Mouse (Mus musculus) left cerebral cortex, postnatal 36 days (tissue): Measurements from ENCODE around the gene Sfrp4. TPM values are rescaled to one million over a fixed set of nuclear protein-coding genes. Genes with fewer than 3 reads are reported as not detected.
"Not testable (repeated sequence)": the region's sequence is repeated elsewhere in the genome, so short reads cannot be mapped to it uniquely, and the experiment has no call there.

ENCODE experiments used
- DNase-seq, 2 experiments: peaks; one replicate each; pipeline ENCODE4 v3.0.0; 2021 to 2022; ENCODE audit warnings: low spot score in 2 of 2, mixed read lengths in 1 of 2
- intact Hi-C: fragments of 180-260 bp; cut with DNase I; formaldehyde crosslinking; loops from one replicate; pipeline ENCODE4 v1.15.1; 2025
- total RNA-seq, 2 experiments: library from RNA; stranded (reverse); gene quantifications; 2 replicates each; pipeline ENCODE4 v1.2.3; 2021

Gene Sfrp4
- 1 to 10 TPM; 2.2 to 2.4 TPM for total RNA-seq

DNA sequence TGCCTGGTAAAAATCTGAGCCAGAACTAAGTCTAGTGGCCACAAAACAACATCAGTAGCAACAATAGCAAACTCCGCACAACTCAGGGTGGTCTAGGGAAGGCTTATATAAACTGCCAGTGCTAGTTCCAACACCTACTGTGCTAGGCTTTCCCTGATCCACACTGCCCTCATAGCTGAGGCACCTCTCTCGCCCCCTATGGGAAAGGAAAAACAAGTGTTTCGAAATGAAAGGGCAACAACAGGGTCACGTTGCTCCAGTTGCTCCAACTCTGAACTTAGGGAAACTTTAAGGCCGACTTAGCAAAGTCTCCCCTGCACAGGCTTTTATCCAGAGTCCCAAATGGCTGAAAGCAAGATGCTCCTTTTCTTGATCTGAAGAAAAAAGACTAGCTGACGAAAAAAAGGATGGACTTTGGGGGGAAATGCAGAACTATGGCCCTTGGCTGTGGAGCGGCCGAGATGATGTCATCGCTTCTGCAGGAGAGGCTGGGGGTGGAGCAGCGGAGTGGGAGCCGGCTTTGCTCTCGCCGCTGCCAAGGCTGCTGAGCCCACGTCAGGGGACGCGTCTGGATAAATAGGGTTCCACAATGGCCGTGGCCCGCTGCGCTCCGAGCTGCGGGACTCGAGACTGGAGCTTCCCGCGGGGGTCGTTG, at the start of gene Sfrp4:
Sfrp4 (plus strand) TSS at position 532 of the 655 bp plus-strand sequence.
- intact Hi-C loops, result no loop called here
- no peak for DNase-seq

DNA sequence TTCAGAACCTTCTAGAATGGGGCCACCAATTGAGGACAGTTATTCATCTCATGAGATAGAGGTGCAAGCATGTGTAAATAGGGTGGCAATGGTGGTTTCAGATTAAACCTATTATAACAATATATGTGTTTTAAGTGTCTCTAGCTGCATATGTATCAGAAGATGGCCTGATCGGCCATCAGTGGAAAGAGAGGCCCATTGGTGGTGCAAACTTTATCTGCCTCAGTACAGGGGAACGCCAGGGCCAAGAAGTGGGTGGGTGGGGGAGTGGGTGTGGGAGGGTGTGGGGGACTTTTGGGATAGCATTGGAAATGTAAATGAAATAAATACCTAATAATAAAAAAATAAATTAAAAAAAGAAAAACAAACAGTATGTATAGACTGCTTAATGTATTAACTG, 48.2 kb upstream of the Sfrp4 start:
- DNase-seq, intact Hi-C loops: not testable (repeated sequence)

DNA sequence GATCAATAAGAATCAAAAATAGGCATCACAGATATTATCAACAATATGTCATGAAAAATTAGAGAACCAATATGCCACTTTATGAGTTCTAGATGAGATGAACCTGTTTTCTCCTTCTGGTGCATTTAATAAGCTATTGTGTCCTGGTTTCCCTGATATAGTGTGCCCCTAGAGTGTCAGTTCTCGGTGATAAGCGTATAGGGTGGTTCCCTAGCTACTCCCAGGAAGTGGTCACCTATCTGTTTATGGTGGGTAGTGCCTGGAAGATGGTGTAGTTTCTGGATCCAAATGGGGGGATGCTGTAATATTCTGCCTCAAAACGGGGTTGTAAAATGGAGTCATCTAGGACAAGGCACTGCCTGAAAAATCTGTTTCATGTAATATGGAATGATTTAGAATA, 47.0 kb upstream of the Sfrp4 start:
- intact Hi-C loops, result no loop called here
- no peak for DNase-seq

DNA sequence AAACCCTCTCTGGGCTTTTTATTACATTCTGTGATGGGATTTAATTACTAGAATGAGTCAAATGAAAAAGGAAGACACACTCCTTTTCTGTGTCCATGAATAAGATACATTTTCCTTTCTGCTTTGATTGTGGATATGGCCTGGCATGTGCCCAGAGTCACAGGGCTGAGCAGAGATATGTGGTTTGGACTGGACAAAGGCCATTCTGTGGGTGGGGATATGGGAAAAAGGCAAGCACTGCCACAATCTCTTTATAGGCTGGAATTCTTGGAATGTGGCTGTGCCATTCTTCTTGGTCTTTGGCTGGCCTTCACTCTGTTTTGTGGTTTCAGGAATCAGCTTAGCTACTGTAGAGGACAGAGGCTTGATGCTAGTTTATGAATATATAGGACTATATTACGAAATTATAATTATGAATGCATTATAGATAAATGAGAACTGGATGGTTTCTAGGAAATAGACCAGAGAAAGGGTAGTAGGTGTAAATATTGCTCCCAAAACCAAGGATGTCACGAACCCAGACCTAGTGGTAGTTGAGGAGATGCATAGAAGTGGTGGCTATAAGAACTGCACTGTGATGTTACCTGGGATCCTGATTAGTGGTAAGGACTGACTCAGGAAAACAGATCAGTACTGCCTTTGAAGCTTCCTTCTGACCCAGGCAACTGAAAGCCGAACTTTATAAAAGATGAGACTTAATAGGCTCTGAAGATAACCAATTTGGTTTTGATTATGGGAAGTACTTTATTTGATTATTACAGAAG, 31.7 kb upstream of the Sfrp4 start:
- DNase-seq, result no peak
- intact Hi-C loops, result no loop called here

DNA sequence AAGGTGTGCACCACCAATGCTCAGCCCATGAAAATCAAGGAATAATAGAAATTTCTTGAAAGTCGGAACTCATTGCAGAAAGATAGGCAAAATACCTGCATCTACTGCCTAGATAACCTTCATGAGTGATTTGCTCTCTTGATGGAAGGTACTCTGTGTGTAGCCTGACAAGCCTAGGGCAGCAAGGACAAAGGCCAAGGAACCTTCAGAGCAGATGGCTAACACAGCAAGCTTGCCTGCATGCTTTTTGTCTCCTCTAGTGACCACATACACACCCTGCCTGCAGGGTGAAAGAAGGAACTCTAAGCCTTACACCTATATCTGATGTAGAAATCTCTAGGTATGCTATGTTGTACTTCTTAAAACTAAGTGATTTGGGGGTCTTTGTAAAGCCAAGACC, 27.8 kb upstream of the Sfrp4 start:
- intact Hi-C loops, result no loop called here

GRCm38 (mm10) chr13:19599242-19599641, 23.7 kb upstream of the Sfrp4 start:
- intact Hi-C loops, result no loop called here
- DNase-seq, result no peak

More for the DNA sequence above, 27.8 kb upstream of the Sfrp4 start:
- DNase-seq, result no peak

- DNase-seq, result no peak
- intact Hi-C loops, result no loop called here
Observed at GRCm38 (mm10) chr13:19602531-19602930, 20.4 kb upstream of the Sfrp4 start.

DNA sequence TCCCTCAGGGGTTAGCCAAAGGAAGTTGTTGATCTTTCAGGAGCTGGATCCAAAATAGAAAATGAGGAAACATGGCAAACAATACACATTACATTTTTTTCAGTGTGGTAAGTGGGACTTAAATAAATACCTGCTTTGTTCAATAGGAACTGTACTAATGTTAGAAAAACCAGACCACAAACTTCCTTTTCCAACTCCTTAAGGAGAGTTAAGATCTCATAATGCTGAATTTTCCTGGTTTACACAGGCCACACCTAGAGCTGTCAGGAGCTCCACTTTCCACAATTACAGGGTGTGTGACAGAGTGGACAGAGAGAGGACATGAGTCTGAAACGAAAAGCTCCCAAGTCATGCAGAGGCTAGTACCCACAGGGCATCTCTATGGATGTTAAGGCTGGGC, 19.2 kb upstream of the Sfrp4 start:
- intact Hi-C loops, result no loop called here
- DNase-seq, result no peak

GRCm38 (mm10) chr13:19604916-19605315, 18.0 kb upstream of the Sfrp4 start:
- no peak for DNase-seq
- intact Hi-C loops, result no loop called here

DNA sequence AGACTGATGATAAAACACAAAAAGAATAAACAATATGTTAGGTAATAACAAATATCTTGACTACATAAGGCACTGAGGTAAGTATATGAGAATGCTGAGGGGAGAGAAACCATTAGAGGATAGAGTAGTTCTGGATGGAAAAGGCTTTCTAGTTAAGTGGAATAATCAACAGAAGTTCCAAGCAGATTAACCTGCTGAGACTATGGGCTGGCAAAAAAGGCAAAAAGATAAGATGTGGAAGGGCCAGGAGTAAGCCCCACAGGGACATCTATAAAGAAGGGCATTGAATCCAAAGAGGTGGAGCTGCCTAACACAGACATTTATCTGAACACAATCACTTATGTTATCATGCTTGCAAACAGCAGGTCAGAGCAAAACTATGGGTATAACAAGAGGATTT, 14.8 kb upstream of the Sfrp4 start:
- intact Hi-C loops, result no loop called here
- DNase-seq, result no peak

DNA sequence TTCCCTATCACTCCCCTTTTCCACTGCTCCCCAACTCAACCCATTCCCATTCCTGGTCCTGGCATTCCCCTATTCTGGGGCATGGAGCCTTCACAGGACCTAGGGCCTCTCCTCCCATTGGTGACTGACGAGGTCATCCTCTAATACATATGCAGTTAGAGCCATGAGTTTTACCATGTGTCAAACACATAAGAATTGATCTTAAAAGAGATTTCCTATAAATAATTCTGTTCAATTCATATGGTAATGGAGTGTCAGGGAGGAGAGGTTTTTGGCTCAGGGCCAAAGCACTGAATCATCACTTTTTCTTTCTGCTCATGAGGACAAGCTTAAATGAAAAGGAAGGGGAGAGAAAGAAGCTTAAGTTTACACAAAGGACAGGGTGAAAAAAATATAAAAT, 10.6 kb upstream of the Sfrp4 start:
- no peak for DNase-seq
- intact Hi-C loops, result no loop called here

GRCm38 (mm10) chr13:19612963-19613362, 9.9 kb upstream of the Sfrp4 start:
- DNase-seq, result no peak
- intact Hi-C loops, result no loop called here

DNA sequence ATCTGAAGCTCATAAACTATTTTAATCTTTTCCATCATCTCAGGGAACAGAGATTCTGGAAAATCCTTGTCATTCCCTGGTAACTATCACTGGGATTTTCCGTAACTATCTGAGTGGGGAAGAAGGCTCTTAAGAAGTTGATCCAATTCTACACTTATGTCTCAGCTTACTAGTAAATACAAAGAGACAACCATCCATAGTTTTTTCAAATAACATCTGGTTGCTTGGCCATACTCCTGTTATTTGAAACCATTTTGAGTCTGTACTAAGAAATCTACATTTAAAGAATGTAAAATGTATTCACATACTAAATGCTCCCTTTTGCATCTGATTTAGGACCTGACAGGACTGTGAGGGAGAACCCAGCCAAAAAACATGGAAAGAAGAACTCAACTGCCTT, 9.5 kb upstream of the Sfrp4 start:
- no peak for DNase-seq
- intact Hi-C loops, result no loop called here

DNA sequence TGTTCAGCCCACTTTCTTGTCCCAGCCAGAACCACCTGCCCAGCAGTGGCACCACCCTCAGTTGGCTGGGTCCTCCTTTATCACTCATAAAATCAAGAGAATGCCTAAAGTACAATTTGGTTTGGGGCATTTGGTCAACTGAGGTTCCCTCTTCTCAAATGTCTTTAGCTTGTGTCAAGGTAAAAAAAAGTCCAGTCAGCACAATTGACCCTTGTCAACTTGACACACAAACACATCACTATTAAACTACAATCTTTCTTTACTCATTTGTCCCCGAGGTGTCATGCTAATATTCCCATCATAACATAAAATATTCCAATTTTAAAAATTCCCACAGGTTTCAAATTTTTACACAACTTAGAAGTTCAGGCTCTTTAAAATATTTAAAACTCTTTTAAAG, 8.6 kb upstream of the Sfrp4 start:
- intact Hi-C loops, result no loop called here

DNA sequence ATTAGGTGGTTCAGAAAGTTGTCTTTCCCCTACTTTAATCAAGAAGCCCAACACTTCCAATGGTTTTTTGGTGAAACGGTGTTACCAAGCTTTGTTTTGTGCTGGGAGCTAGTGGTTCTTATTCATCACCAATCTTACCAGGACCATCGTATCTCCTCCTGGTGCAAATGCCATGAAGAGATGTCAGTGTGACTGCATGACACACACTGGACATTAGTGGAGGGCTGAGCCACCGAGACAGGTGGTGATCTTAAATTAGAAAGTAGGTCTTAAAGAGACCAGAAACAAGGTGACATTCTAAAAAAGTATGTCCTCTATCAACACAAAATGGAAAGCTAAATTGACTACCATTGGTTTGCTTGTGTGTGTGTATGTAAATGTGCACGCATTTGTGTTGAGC, 4.8 kb upstream of the Sfrp4 start:
- DNase-seq, result no peak
- intact Hi-C loops, result no loop called here

More for the DNA sequence above, 8.6 kb upstream of the Sfrp4 start:
- no peak for DNase-seq

DNA sequence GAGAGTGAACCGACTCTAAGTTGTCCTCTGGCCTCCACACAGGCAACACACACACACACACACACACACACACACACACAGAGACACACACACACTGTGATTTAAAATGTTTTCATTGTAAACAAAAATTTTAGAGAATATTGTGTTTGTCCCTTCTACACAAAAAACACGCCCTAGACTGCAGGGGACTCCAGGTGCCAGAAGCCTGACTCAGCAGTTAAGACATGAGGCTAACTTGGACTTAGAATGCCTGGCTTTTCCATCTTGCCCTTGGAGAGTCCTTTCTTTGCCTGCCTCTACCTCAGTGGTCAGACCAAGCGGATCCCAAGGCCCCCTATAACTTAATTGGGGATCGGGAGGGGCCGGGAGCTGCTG, 4.1 kb upstream of the Sfrp4 start:
- DNase-seq, result no peak
- intact Hi-C loops, result no loop called here

GRCm38 (mm10) chr13:19619216-19619927, 3.5 kb upstream of the Sfrp4 start, which contains the start of gene Epdr1:
Gene Epdr1 (minus strand): TSS chr13:19619927.
- intact Hi-C loops, result no loop called here
- DNase-seq, result peak; percentile 73 to 79

DNA sequence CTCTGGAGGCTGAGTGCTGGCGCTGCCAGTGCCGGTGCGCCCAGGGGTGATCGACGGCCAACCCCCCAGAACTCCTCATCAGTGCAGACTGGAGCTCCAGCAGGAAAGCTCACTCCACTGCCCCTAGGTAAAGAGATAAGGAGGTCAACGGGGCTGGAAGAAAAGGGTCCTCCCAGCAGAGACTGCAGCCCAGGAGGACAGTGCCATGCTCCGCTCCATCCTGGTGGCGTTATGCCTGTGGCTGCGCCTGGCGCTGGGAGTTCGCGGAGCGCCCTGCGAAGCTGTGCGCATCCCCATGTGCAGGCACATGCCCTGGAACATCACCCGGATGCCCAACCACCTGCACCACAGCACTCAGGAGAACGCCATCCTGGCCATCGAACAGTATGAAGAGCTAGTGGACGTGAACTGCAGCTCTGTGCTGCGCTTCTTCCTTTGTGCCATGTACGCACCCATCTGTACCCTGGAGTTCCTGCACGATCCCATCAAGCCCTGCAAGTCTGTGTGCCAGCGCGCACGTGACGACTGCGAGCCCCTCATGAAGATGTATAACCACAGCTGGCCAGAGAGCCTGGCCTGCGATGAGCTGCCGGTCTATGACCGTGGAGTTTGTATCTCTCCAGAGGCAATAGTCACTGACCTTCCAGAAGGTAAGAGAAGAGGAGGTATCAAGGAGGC, 463 bp downstream of the Sfrp4 start:
- intact Hi-C loops, result no loop called here
- peak; percentile 53 to 54 for DNase-seq

GRCm38 (mm10) chr13:19624632-19625320, 1.9 kb downstream of the Sfrp4 start:
- no peak for DNase-seq

GRCm38 (mm10) chr13:19626473-19626872, 3.6 kb downstream of the Sfrp4 start:
- DNase-seq, result no peak
- intact Hi-C loops, result no loop called here

More at GRCm38 (mm10) chr13:19624632-19625320, 1.9 kb downstream of the Sfrp4 start:
- intact Hi-C loops, result no loop called here
